Mouse (Mus musculus) cerebellum, adult 2 months (tissue): ENCODE measurements around the gene Eapp.

ENCODE experiments used
- CTCF ChIP-seq: fragments of 200-500 bp; IDR thresholded peaks from 2 replicates; pipeline ENCODE4 v1.5.1; 2011; ENCODE audit warnings: low read depth, mild to moderate bottlenecking, control low read depth, low read length, moderate library complexity, borderline replicate concordance; ENCODE audit not compliant: insufficient read depth
- POLR2A ChIP-seq: fragments of 200-500 bp; IDR thresholded peaks from 2 replicates; pipeline ENCODE4 v1.6.1; 2011; ENCODE audit warnings: low read length, control low read depth, borderline replicate concordance; ENCODE audit not compliant: insufficient read depth

GRCm38 (mm10) chr12:54658425-54659092, 37.1 kb downstream of the Eapp start:
- TF ChIP-seq CTCF, result no peak
- TF ChIP-seq POLR2A, result no peak
